Mouse (Mus musculus) heart, embryonic 14.5 days (tissue): ENCODE measurements around the gene Garnl3. TPM values are rescaled to one million over a fixed set of nuclear protein-coding genes. Genes with fewer than 3 reads are reported as not detected.

Experiments used
- ATAC-seq: fragments of 200-750 bp; cut with Nextera tagmentation; 2 replicates; pipeline ENCODE4 v1.8.0; 2017; ENCODE audit warnings: low read depth, moderate TSS enrichment; ENCODE audit not compliant: insufficient number of reproducible peaks, insufficient read depth, low FRiP score
- H3K27ac ChIP-seq, 2 experiments: fragments of 200-500 bp in 1 of 2; fragments of 300-500 bp in 1 of 2; sonication (generic) in 1 of 2; replicated peaks in 1 of 2; 2 replicates each; pipeline ENCODE4 v1.5.1; 2012 to 2014; ENCODE audit warnings: low read depth in 2 of 2, low read length in 2 of 2, control low read depth in 1 of 2, mild to moderate bottlenecking in 1 of 2, mixed read lengths in 1 of 2; ENCODE audit not compliant: control insufficient read depth in 1 of 2, insufficient read depth in 1 of 2
- H3K27me3 ChIP-seq: fragments of 300-500 bp; sonication (generic); 2 replicates; pipeline ENCODE4 v1.6.1; 2014; ENCODE audit warnings: mild to moderate bottlenecking, low read length, control low read depth; ENCODE audit not compliant: control insufficient read depth, insufficient read depth
- H3K36me3 ChIP-seq: fragments of 300-500 bp; sonication (generic); 2 replicates; pipeline ENCODE4 v1.6.1; 2014; ENCODE audit warnings: mild to moderate bottlenecking, control low read depth, low read length, mixed read lengths; ENCODE audit not compliant: control insufficient read depth, insufficient read depth
- H3K4me1 ChIP-seq, 2 experiments: fragments of 200-500 bp in 1 of 2; fragments of 300-500 bp in 1 of 2; sonication (generic) in 1 of 2; 2 replicates each; pipeline ENCODE4 v1.6.1; 2012 to 2014; ENCODE audit warnings: low read length in 2 of 2, control low read depth in 1 of 2, mixed read lengths in 1 of 2; ENCODE audit not compliant: control insufficient read depth in 2 of 2, insufficient read depth in 2 of 2
- H3K4me2 ChIP-seq: fragments of 300-500 bp; sonication (generic); 2 replicates; pipeline ENCODE4 v1.6.1; 2014; ENCODE audit warnings: mild to moderate bottlenecking, low read length
- H3K4me3 ChIP-seq, 2 experiments: fragments of 200-500 bp in 1 of 2; fragments of 300-500 bp in 1 of 2; sonication (generic) in 1 of 2; 2 replicates each; pipeline ENCODE4 v1.5.1; 2012 to 2014; ENCODE audit warnings: low read length in 2 of 2, mild to moderate bottlenecking in 2 of 2, control low read depth in 1 of 2, low read depth in 1 of 2, moderate library complexity in 1 of 2; ENCODE audit not compliant: control insufficient read depth in 1 of 2, insufficient read depth in 1 of 2
- H3K9ac ChIP-seq: fragments of 300-500 bp; sonication (generic); 2 replicates; pipeline ENCODE4 v1.6.1; 2014; ENCODE audit warnings: mild to moderate bottlenecking, low read length
- H3K9me3 ChIP-seq: fragments of 300-500 bp; sonication (generic); 2 replicates; pipeline ENCODE4 v1.6.1; 2016; ENCODE audit warnings: low read length, control low read depth; ENCODE audit not compliant: control insufficient read depth
- WGBS: fragments of 180-500 bp; shearing (Covaris S2); extraction: QIAGEN DNeasy Blood & Tissue Kit; methylation state at CpG from one replicate; pipeline ENCODE4 v1.1.7; 2014; 5-methylcytosine and 5-hydroxymethylcytosine counted together
- polyA plus RNA-seq: library from polyadenylated mRNA; unstranded; fragments of >200 nt; fragmentation: Nextera tagmentation; extraction: Ambion mirVana; gene quantifications from 2 replicates; pipeline ENCODE4 v1.2.1, GENCODE M21; 2014

The Garnl3 gene
- polyA plus RNA-seq, 1 experiment from 2014 or later = 11.0 TPM

DNA sequence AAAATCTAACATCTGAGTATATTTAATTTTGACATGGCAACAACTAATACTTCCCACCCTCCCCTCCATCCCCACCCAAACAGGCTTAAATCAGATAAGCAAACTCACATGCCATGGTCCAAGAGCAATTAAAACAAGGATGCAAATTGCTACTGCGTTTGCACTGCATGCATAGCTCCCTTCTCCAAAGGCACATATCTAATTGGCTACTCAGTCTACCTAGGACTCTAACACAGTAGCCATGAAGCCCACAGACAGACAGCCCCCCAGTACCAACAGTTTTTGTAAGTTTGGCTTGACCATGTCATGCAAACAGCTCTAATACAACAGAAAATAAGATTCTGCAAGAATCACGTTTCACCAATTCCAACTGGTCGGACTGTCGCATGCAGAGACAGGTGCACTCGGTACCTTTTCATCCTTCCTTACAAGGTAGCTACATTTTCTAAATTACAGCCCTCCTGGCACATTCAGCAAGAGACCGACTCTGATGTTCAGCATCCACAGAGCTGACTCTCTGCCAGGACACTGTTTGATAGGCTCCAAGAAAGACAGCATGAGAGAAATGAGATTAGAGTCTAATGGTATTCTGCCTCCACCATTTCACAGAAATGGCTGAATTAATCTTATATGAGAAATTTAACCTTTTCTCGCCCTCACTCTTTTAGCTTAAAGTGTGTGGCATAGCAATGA is 44.6 kb downstream of the Garnl3 start:
- 76% methylated on average over 7 of the region's 7 CpGs for WGBS
- Histone ChIP-seq H3K9me3 (no peaks in the 10 kb centered on the region), H3K4me2 (no peak overlapping the region), H3K36me3 (no peaks in the 10 kb centered on the region), H3K4me3 (no peak overlapping the region), H3K27me3 (no peaks in the 10 kb centered on the region), H3K9ac (no peak overlapping the region), H3K27ac (no peak overlapping the region), H3K4me1 (peaks cover 5 to 12% of the 10 kb centered on the region in 2 experiments; a peak in 2 of 4 replicates)
- ATAC-seq = no peak

DNA sequence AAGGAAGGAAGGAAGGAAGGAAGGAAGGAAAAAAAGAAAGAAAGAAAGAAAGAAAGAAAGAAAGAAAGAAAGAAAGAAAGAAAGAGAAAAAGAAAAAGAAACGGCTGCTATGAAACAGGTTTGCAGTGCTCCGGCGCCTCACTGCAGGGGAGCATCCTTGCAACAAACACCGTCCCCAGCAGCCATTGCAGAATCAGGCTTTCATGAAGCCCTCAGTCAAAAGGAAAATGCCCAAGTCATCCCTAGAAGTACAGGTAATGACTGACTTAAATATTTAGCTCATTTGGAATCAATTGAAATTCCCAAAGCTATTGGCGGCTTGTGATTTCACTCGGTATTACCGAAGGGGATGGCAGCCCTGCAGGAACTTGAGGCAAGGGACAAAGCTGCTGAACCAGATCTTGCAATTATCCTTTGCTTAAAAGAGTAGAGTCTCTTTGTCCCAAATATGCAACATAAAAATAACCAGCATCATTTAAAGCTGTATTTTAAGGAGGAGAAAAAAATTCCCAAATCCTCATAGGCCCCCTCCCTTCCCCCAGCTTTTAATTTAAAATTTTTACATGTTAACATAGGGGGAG is 45.3 kb downstream of the Garnl3 start:
- H3K9me3 ChIP-seq = no peaks in the 10 kb centered on the region
- H3K27me3 ChIP-seq = no peaks in the 10 kb centered on the region
- H3K4me3 ChIP-seq = no peak overlapping the region
- no peak overlapping the region for H3K9ac ChIP-seq
- H3K36me3 ChIP-seq = no peaks in the 10 kb centered on the region
- no peak overlapping the region for H3K4me2 ChIP-seq
- peaks cover 5 to 8% of the 10 kb centered on the region in 2 experiments; a peak in 1 of 4 replicates for H3K4me1 ChIP-seq
- WGBS = 65% methylated on average over 7 of the region's 7 CpGs
- ATAC-seq = no peak
- H3K27ac ChIP-seq = no peak overlapping the region

DNA sequence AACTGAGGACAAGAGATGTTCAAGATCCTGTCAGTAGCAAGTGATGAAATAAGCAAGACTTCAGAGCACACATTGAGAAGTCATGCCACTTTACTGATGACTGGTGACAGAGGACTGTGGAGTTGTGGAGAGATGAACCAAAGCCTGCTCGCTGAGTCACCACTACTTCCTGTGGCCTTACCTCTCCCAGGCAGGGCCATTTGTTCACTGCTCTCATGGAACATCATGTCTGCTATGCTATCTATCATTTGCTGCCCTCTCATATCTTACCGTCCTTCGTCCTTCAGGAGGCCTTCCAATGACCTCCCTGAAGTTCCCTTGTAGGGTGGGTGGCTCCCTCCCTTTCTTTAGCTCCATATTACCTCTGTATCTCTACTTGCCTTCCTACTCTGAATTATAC is 47.2 kb downstream of the Garnl3 start:
- H3K4me1 ChIP-seq = peaks cover 3 to 6% of the 10 kb centered on the region in 2 experiments; a peak in 3 of 4 replicates
- H3K4me3 ChIP-seq = no peak overlapping the region
- WGBS = 51% methylated on average over 3 of the region's 3 CpGs
- H3K27me3 ChIP-seq = no peaks in the 10 kb centered on the region
- H3K9ac ChIP-seq = no peak overlapping the region
- H3K27ac ChIP-seq = no peak overlapping the region
- no peaks in the 10 kb centered on the region for H3K36me3 ChIP-seq
- no peak for ATAC-seq
- H3K9me3 ChIP-seq = no peaks in the 10 kb centered on the region
- H3K4me2 ChIP-seq = no peak overlapping the region

DNA sequence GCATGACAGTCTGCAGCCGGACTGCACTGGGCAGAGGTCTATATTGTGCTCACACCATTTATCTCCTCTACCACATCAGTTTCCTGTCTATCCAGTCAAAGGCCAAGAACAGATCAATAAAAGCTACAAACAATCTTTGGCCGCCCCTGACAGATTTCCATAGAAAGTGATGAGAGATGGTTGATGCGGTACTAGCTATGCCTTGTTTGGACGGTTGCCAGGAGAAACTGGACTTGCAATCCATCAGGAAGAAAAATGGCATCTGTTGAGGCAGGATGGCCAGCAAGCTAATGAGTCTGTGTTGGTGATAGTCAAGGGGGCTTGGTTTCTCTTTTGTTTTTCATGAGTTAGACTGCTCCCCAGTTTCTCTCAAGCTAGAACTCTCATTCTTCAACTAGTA is 51.3 kb downstream of the Garnl3 start:
- Histone ChIP-seq H3K9ac (no peak overlapping the region), H3K27ac (no peak overlapping the region), H3K4me3 (no peak overlapping the region), H3K27me3 (no peaks in the 10 kb centered on the region), H3K9me3 (no peaks in the 10 kb centered on the region), H3K4me2 (no peak overlapping the region), H3K36me3 (no peaks in the 10 kb centered on the region), H3K4me1 (peaks cover 3 to 6% of the 10 kb centered on the region in 2 experiments; a peak in 3 of 4 replicates)
- 42% methylated on average over 4 of the region's 4 CpGs for WGBS
- no peak for ATAC-seq

DNA sequence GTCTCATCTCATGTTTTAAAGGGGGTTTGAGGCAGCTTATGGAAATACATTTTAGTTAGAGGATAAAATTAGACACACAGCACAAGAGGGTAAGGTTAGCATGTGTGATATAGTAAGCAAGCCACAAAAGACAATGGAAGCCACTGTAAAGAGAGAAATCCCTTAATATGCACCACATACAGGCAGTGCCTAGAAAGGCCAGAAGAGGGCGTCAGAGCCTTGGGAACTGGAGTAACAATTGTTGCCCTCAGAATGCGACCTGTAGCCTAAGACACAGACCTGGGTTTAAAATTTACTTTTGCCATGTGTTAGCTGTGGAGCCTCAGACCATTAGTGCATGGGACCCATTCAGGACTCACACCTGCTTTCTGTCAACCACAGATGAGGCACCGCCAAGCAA is 54.2 kb downstream of the Garnl3 start:
- Histone ChIP-seq H3K4me1 (peaks cover 3 to 6% of the 10 kb centered on the region in 2 experiments; a peak in 3 of 4 replicates), H3K4me3 (no peak overlapping the region), H3K27me3 (no peaks in the 10 kb centered on the region), H3K4me2 (no peak overlapping the region), H3K9ac (no peak overlapping the region), H3K36me3 (no peaks in the 10 kb centered on the region), H3K27ac (no peak overlapping the region), H3K9me3 (no peaks in the 10 kb centered on the region)
- WGBS = 27% methylated on average over 3 of the region's 3 CpGs
- ATAC-seq = no peak

DNA sequence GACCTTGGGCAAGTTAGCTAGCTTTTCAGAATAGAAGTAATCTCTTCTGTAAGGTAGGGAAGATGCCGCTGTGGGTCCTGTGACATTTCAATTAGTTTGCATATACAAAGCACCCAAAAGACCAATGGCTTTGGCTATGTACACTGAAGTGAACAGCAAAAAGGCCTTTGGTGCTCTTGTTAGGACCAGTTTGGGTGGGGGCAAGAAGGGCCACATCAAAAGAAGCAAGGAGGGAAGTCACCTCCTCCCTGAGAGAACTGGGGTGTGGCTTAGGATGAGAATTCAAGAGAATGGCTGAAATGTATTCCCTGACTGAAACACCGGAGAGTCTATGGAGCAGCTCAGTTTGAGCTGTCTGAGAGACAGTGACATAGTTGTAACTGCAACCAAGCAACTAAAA is 56.5 kb downstream of the Garnl3 start:
- Histone ChIP-seq H3K36me3 (no peaks in the 10 kb centered on the region), H3K27ac (no peak overlapping the region), H3K9ac (no peak overlapping the region), H3K4me1 (peaks cover 2% of the 10 kb centered on the region in 2 experiments; a peak in 3 of 4 replicates), H3K9me3 (no peaks in the 10 kb centered on the region), H3K4me3 (no peak overlapping the region), H3K27me3 (no peaks in the 10 kb centered on the region), H3K4me2 (no peak overlapping the region)
- WGBS = 89% methylated on average over 2 of the region's 2 CpGs
- ATAC-seq = no peak

DNA sequence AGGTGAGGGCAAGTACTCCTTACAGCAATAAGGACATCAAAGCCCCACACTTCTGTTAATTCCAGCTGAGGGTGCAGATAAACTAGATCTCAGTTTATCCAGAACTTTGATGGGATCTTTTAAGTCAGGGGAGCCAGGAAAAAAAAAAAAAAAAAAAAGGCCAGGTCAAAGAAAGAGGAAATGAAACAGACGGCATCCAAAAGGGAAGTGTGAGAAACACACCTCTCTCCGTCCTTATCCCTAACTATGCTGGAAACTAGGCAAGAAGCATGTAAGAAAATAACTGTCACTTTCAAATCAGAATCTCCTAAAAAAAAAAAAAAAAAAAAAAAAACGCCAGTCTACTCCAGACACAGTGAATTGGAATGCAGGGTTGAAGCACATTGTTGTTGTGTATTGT is 57.3 kb downstream of the Garnl3 start:
- H3K9me3 ChIP-seq = no peaks in the 10 kb centered on the region
- H3K27me3 ChIP-seq = no peaks in the 10 kb centered on the region
- ATAC-seq = no peak
- H3K4me2 ChIP-seq = no peak overlapping the region
- no peak overlapping the region for H3K9ac ChIP-seq
- WGBS = 60% methylated on average over 3 of the region's 3 CpGs
- H3K4me3 ChIP-seq = no peak overlapping the region
- no peak overlapping the region for H3K27ac ChIP-seq
- H3K36me3 ChIP-seq = no peaks in the 10 kb centered on the region
- H3K4me1 ChIP-seq = peaks cover 0 to 2% of the 10 kb centered on the region in 2 experiments; a peak in 1 of 4 replicates
